ENCODE assay signal across 18 mouse cellular contexts in the genomic region with DNA sequence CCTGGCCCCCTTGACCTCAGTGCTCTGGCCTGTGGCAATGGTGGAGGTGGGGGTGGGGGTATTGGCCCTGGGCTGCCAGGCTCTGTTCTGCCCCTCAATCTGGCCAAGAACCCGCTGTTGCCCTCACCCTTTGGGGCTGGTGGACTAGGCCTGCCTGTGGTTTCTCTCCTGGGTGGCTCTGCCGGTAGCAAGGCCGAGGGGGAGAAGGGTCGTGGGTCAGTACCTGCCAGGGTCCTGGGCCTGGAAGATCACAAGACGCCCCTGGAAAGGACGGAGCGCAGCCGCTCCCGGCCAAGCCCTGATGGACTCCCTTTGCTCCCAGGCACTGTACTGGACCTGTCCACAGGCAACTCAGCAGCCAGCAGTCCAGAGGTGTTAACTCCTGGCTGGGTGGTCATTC. TPM values are rescaled to one million over a fixed set of nuclear protein-coding genes. Genes with fewer than 3 reads are reported as not detected.
DNase-seq lines count a peak whose midpoint lies in the region; ATAC-seq and TF ChIP-seq lines count a peak whose summit lies in the region.
"Had no signal": no experiment of that assay in that cellular context is flagged by ENCODE, and none has a peak within 500 bp of the region (broad histone marks: within the 10 kb centered on the region; RNA-seq: fewer than 3 reads in every experiment).

No protein-coding gene starts in this region.

- ATAC-seq in forebrain, embryonic 11.5 days (replicated peaks; ENCODE audit: low FRiP score), result no peak
- ATAC-seq in hindbrain, embryonic 13.5 days (ENCODE audit: low FRiP score), result 0 out of 2 replicates have a peak, but pooled peaks have one; percentile 28
- ATAC-seq in hindbrain, embryonic 14.5 days (ENCODE audit: low FRiP score), result no peak
- no peak for ATAC-seq in kidney, postnatal 0 days (replicated peaks; ENCODE audit: low FRiP score, low read depth)
- ATAC-seq in kidney, embryonic 14.5 days (ENCODE audit: low FRiP score, low TSS enrichment), result no peak
- ATAC-seq in intestine, postnatal 0 days, result no peak
- ATAC-seq: CD4-positive, CD25-positive, alpha-beta regulatory T cell, adult 4 months; forebrain, embryonic 15.5 days had no signal

- no peak overlapping the region for H3K9ac ChIP-seq in forebrain, embryonic 11.5 days (ENCODE audit: low read length)
- no peak overlapping the region for H3K9ac ChIP-seq in hindbrain, embryonic 13.5 days
- no peak overlapping the region for H3K9ac ChIP-seq in hindbrain, embryonic 14.5 days
- H3K9ac ChIP-seq in kidney, postnatal 0 days (ENCODE audit: low read depth, low read length), result no peak overlapping the region
- H3K9ac ChIP-seq in kidney, embryonic 14.5 days (ENCODE audit: low read depth, low read length), result no peak overlapping the region
- H3K9ac ChIP-seq in intestine, postnatal 0 days (ENCODE audit: low read depth, low read length), result no peak overlapping the region
- H3K9ac ChIP-seq: forebrain, embryonic 15.5 days had no signal

- H3K9me3 ChIP-seq in forebrain, embryonic 11.5 days (ENCODE audit: control insufficient read depth, low read length), result no peaks in the 10 kb centered on the region
- H3K9me3 ChIP-seq in forebrain, embryonic 10.5 days, result no peaks in the 10 kb centered on the region; the same call in 1 of the 2 replicates
- no peaks in the 10 kb centered on the region for H3K9me3 ChIP-seq in hindbrain, embryonic 13.5 days
- no peaks in the 10 kb centered on the region for H3K9me3 ChIP-seq in hindbrain, embryonic 14.5 days (ENCODE audit: control insufficient read depth, low read length)
- H3K9me3 ChIP-seq in kidney, postnatal 0 days (replicated peaks; ENCODE audit: low read length), result no peaks in the 10 kb centered on the region
- H3K9me3 ChIP-seq in kidney, embryonic 14.5 days (ENCODE audit: control insufficient read depth, low read length), result no peaks in the 10 kb centered on the region; the same call in 1 of the 2 replicates
- no peaks in the 10 kb centered on the region for H3K9me3 ChIP-seq in limb, embryonic 10.5 days (replicated peaks)
- no peaks in the 10 kb centered on the region for H3K9me3 ChIP-seq in intestine, postnatal 0 days (ENCODE audit: control insufficient read depth)
- H3K9me3 ChIP-seq: embryonic facial prominence, embryonic 10.5 days; forebrain, embryonic 15.5 days; G1E had no signal

- H3K4me3 ChIP-seq in forebrain, embryonic 11.5 days (ENCODE audit: low read depth, low read length), result no peak overlapping the region
- H3K4me3 ChIP-seq in forebrain, embryonic 10.5 days, result no peak overlapping the region
- H3K4me3 ChIP-seq in hindbrain, embryonic 13.5 days, result no peak overlapping the region
- H3K4me3 ChIP-seq in hindbrain, embryonic 14.5 days (replicated peaks; ENCODE audit: low read length), result no peak overlapping the region
- H3K4me3 ChIP-seq in kidney, postnatal 0 days (replicated peaks; ENCODE audit: low read depth, low read length), result no peak overlapping the region
- H3K4me3 ChIP-seq in kidney, embryonic 14.5 days (ENCODE audit: low read length), result no peak overlapping the region
- H3K4me3 ChIP-seq in limb, embryonic 10.5 days, result no peak overlapping the region
- H3K4me3 ChIP-seq in intestine, postnatal 0 days (ENCODE audit: low read depth, low read length), result no peak overlapping the region
- H3K4me3 ChIP-seq: embryonic facial prominence, embryonic 10.5 days; forebrain, embryonic 15.5 days had no signal

- 89% methylated on average over 9 of the region's 9 CpGs for WGBS in forebrain, embryonic 11.5 days
- WGBS in forebrain, embryonic 10.5 days, result 93% methylated on average over 9 of the region's 9 CpGs
- WGBS in hindbrain, embryonic 13.5 days, result 94% methylated on average over 9 of the region's 9 CpGs
- 97% methylated on average over 9 of the region's 9 CpGs for WGBS in hindbrain, embryonic 14.5 days
- 86% methylated on average over 9 of the region's 9 CpGs for WGBS in kidney, postnatal 0 days
- 87% methylated on average over 9 of the region's 9 CpGs for WGBS in kidney, embryonic 14.5 days
- 97% methylated on average over 9 of the region's 9 CpGs for WGBS in limb, embryonic 10.5 days
- WGBS in intestine, postnatal 0 days, result 92% methylated on average over 9 of the region's 9 CpGs

- TF ChIP-seq CTCF in kidney, postnatal 0 days (IDR thresholded peaks at IDR 0.05; ENCODE audit: low read depth), result no peak
- no peak for TF ChIP-seq CTCF in intestine, postnatal 0 days (IDR thresholded peaks at IDR 0.05; ENCODE audit: low read depth)

- H3K36me3 ChIP-seq in forebrain, embryonic 11.5 days (ENCODE audit: control insufficient read depth, insufficient read depth, low read length), result peaks cover 13% of the 10 kb centered on the region
- peaks cover 99% of the 10 kb centered on the region for H3K36me3 ChIP-seq in forebrain, embryonic 10.5 days (replicated peaks)
- H3K36me3 ChIP-seq in hindbrain, embryonic 13.5 days, result peaks cover 82% of the 10 kb centered on the region
- H3K36me3 ChIP-seq in hindbrain, embryonic 14.5 days (replicated peaks; ENCODE audit: control insufficient read depth, insufficient read depth), result peaks cover 88% of the 10 kb centered on the region
- H3K36me3 ChIP-seq in kidney, postnatal 0 days (ENCODE audit: insufficient read depth, low read length), result peaks cover 48% of the 10 kb centered on the region
- peaks cover 87% of the 10 kb centered on the region for H3K36me3 ChIP-seq in kidney, embryonic 14.5 days (ENCODE audit: control insufficient read depth, insufficient read depth, low read length)
- H3K36me3 ChIP-seq in limb, embryonic 10.5 days, result peaks cover 100% of the 10 kb centered on the region
- H3K36me3 ChIP-seq in intestine, postnatal 0 days (ENCODE audit: control insufficient read depth, insufficient read depth), result peaks cover 51% of the 10 kb centered on the region

- H3K27me3 ChIP-seq in forebrain, embryonic 11.5 days (ENCODE audit: control insufficient read depth, insufficient read depth, low read length), result no peaks in the 10 kb centered on the region
- H3K27me3 ChIP-seq in forebrain, embryonic 10.5 days (ENCODE audit: poor library complexity, severe bottlenecking), result no peaks in the 10 kb centered on the region
- H3K27me3 ChIP-seq in hindbrain, embryonic 13.5 days, result no peaks in the 10 kb centered on the region
- no peaks in the 10 kb centered on the region for H3K27me3 ChIP-seq in hindbrain, embryonic 14.5 days (ENCODE audit: control insufficient read depth, insufficient read depth, low read length)
- H3K27me3 ChIP-seq in kidney, postnatal 0 days (ENCODE audit: insufficient read depth, low read length), result no peaks in the 10 kb centered on the region
- H3K27me3 ChIP-seq in kidney, embryonic 14.5 days (ENCODE audit: control insufficient read depth, insufficient read depth, low read length), result no peaks in the 10 kb centered on the region
- H3K27me3 ChIP-seq in limb, embryonic 10.5 days (ENCODE audit: low read depth, poor library complexity, severe bottlenecking), result no peaks in the 10 kb centered on the region
- no peaks in the 10 kb centered on the region for H3K27me3 ChIP-seq in intestine, postnatal 0 days (replicated peaks; ENCODE audit: control insufficient read depth, insufficient read depth, low read length)
- H3K27me3 ChIP-seq: forebrain, embryonic 15.5 days had no signal

- no peaks in the 10 kb centered on the region for H3K4me1 ChIP-seq in forebrain, embryonic 11.5 days (replicated peaks; ENCODE audit: control insufficient read depth, insufficient read depth, low read length)
- no peaks in the 10 kb centered on the region for H3K4me1 ChIP-seq in forebrain, embryonic 10.5 days
- no peaks in the 10 kb centered on the region for H3K4me1 ChIP-seq in hindbrain, embryonic 13.5 days (replicated peaks)
- no peaks in the 10 kb centered on the region for H3K4me1 ChIP-seq in hindbrain, embryonic 14.5 days (replicated peaks; ENCODE audit: control insufficient read depth, insufficient read depth, low read length)
- H3K4me1 ChIP-seq in kidney, postnatal 0 days (replicated peaks; ENCODE audit: insufficient read depth, low read length), result 0 out of 2 replicates have a peak, but pooled peaks cover under 1% of the 10 kb centered on the region
- 0 out of 2 replicates have a peak, but pooled peaks cover 1% of the 10 kb centered on the region for H3K4me1 ChIP-seq in kidney, embryonic 14.5 days (ENCODE audit: control insufficient read depth, insufficient read depth, low read length)
- peaks cover under 1% of the 10 kb centered on the region; the same call in 1 of the 2 replicates for H3K4me1 ChIP-seq in limb, embryonic 10.5 days
- 0 out of 2 replicates have a peak, but pooled peaks cover 3% of the 10 kb centered on the region for H3K4me1 ChIP-seq in intestine, postnatal 0 days (replicated peaks; ENCODE audit: control insufficient read depth, insufficient read depth, low read length)
- H3K4me1 ChIP-seq: forebrain, embryonic 15.5 days had no signal

- peak; percentile 53 for DNase-seq in forebrain, embryonic 11.5 days (ENCODE audit: low spot score)
- no peak for DNase-seq in forebrain, embryonic 10.5 days (ENCODE audit: extremely low spot score, low spot score)
- no peak for DNase-seq in hindbrain, embryonic 14.5 days (ENCODE audit: low spot score)
- no peak for DNase-seq in kidney, postnatal 0 days (ENCODE audit: low spot score)
- DNase-seq in limb, embryonic 10.5 days (ENCODE audit: low spot score), result no peak
- DNase-seq: adrenal gland, adult 8-10 months; adrenal gland, postnatal 36 days; B cell, adult 2 months; cerebellum, adult 2 months; cerebellum, postnatal 10 days; heart, postnatal 14 days had no signal

- no peak overlapping the region for H3K27ac ChIP-seq in forebrain, embryonic 11.5 days (ENCODE audit: low read depth, low read length)
- no peak overlapping the region for H3K27ac ChIP-seq in forebrain, embryonic 10.5 days
- H3K27ac ChIP-seq in hindbrain, embryonic 13.5 days, result no peak overlapping the region
- H3K27ac ChIP-seq in hindbrain, embryonic 14.5 days, result no peak overlapping the region
- peak overlapping the region; percentile 44; the same call in 1 of the 2 replicates for H3K27ac ChIP-seq in kidney, postnatal 0 days
- no peak overlapping the region for H3K27ac ChIP-seq in kidney, embryonic 14.5 days (ENCODE audit: low read depth, low read length)
- peak overlapping the region; percentile 4; the same call in 1 of the 2 replicates for H3K27ac ChIP-seq in limb, embryonic 10.5 days
- H3K27ac ChIP-seq in intestine, postnatal 0 days (ENCODE audit: low read depth, low read length), result no peak overlapping the region
- H3K27ac ChIP-seq: embryonic facial prominence, embryonic 10.5 days; forebrain, embryonic 15.5 days had no signal

- no peak overlapping the region for H3K4me2 ChIP-seq in forebrain, embryonic 11.5 days (ENCODE audit: low read depth, low read length, severe bottlenecking)
- no peak overlapping the region for H3K4me2 ChIP-seq in hindbrain, embryonic 13.5 days
- no peak overlapping the region for H3K4me2 ChIP-seq in hindbrain, embryonic 14.5 days (replicated peaks)
- no peak overlapping the region for H3K4me2 ChIP-seq in kidney, postnatal 0 days (ENCODE audit: low read length)
- no peak overlapping the region for H3K4me2 ChIP-seq in kidney, embryonic 14.5 days (replicated peaks; ENCODE audit: low read depth, low read length)
- no peak overlapping the region for H3K4me2 ChIP-seq in intestine, postnatal 0 days (replicated peaks; ENCODE audit: low read depth)
- H3K4me2 ChIP-seq: forebrain, embryonic 15.5 days had no signal

RNA-seq across cellular contexts. Expression of a gene that starts 11.1 kb away (rescaled TPM):
- polyA plus RNA-seq in forebrain, embryonic 11.5 days (2014; fragmentation: Nextera tagmentation; extraction: Ambion mirVana), result 87.4 and 91.4 TPM in 2 replicates
- 93.5 and 94.7 TPM in 2 replicates for polyA plus RNA-seq in forebrain, embryonic 10.5 days (2016; fragmentation: Nextera tagmentation; extraction: Ambion mirVana)
- 169 and 188 TPM in 2 replicates for polyA plus RNA-seq in hindbrain, embryonic 13.5 days (2015; fragmentation: Nextera tagmentation; extraction: Ambion mirVana)
- polyA plus RNA-seq in hindbrain, embryonic 14.5 days (2014; fragmentation: Nextera tagmentation; extraction: Ambion mirVana), result 174 and 193 TPM in 2 replicates
- polyA plus RNA-seq in kidney, postnatal 0 days (2015; fragmentation: Nextera tagmentation; extraction: Ambion mirVana), result 105 and 106 TPM in 2 replicates
- polyA plus RNA-seq in kidney, embryonic 14.5 days (2014; fragmentation: Nextera tagmentation; extraction: Ambion mirVana), result 102 and 116 TPM in 2 replicates
- 108 and 113 TPM in 2 replicates for polyA plus RNA-seq in limb, embryonic 10.5 days (2016; fragmentation: Nextera tagmentation; extraction: Ambion mirVana)
- polyA plus RNA-seq in intestine, postnatal 0 days (2015; fragmentation: Nextera tagmentation; extraction: Ambion mirVana), result 63.3 and 72.1 TPM in 2 replicates

RNA-seq across cellular contexts. Expression of a gene that starts 19.2 kb away (rescaled TPM):
- polyA plus RNA-seq in forebrain, embryonic 11.5 days (2014; fragmentation: Nextera tagmentation; extraction: Ambion mirVana), result 31.3 and 34.5 TPM in 2 replicates
- polyA plus RNA-seq in forebrain, embryonic 10.5 days (2016; fragmentation: Nextera tagmentation; extraction: Ambion mirVana), result 22.5 and 23.2 TPM in 2 replicates
- 21.8 and 22.5 TPM in 2 replicates for polyA plus RNA-seq in hindbrain, embryonic 13.5 days (2015; fragmentation: Nextera tagmentation; extraction: Ambion mirVana)
- polyA plus RNA-seq in hindbrain, embryonic 14.5 days (2014; fragmentation: Nextera tagmentation; extraction: Ambion mirVana), result 18.1 and 19.0 TPM in 2 replicates
- polyA plus RNA-seq in kidney, postnatal 0 days (2015; fragmentation: Nextera tagmentation; extraction: Ambion mirVana), result 74.6 and 78.8 TPM in 2 replicates
- polyA plus RNA-seq in kidney, embryonic 14.5 days (2014; fragmentation: Nextera tagmentation; extraction: Ambion mirVana), result 42.4 and 47.3 TPM in 2 replicates
- 27.0 and 30.7 TPM in 2 replicates for polyA plus RNA-seq in limb, embryonic 10.5 days (2016; fragmentation: Nextera tagmentation; extraction: Ambion mirVana)
- polyA plus RNA-seq in intestine, postnatal 0 days (2015; fragmentation: Nextera tagmentation; extraction: Ambion mirVana), result 9.2 and 10.5 TPM in 2 replicates

RNA-seq across cellular contexts. Expression of a gene that starts 26.0 kb away (rescaled TPM):
- polyA plus RNA-seq in forebrain, embryonic 11.5 days (2014; fragmentation: Nextera tagmentation; extraction: Ambion mirVana), result 7.6 and 7.7 TPM in 2 replicates
- 9.2 and 9.3 TPM in 2 replicates for polyA plus RNA-seq in forebrain, embryonic 10.5 days (2016; fragmentation: Nextera tagmentation; extraction: Ambion mirVana)
- 6.3 and 7.3 TPM in 2 replicates for polyA plus RNA-seq in hindbrain, embryonic 13.5 days (2015; fragmentation: Nextera tagmentation; extraction: Ambion mirVana)
- polyA plus RNA-seq in hindbrain, embryonic 14.5 days (2014; fragmentation: Nextera tagmentation; extraction: Ambion mirVana), result 6.4 and 6.6 TPM in 2 replicates
- polyA plus RNA-seq in kidney, postnatal 0 days (2015; fragmentation: Nextera tagmentation; extraction: Ambion mirVana), result 20.4 and 21.1 TPM in 2 replicates
- polyA plus RNA-seq in kidney, embryonic 14.5 days (2014; fragmentation: Nextera tagmentation; extraction: Ambion mirVana), result 14.4 and 16.1 TPM in 2 replicates
- polyA plus RNA-seq in limb, embryonic 10.5 days (2016; fragmentation: Nextera tagmentation; extraction: Ambion mirVana), result 22.5 and 28.3 TPM in 2 replicates
- 5.0 and 5.3 TPM in 2 replicates for polyA plus RNA-seq in intestine, postnatal 0 days (2015; fragmentation: Nextera tagmentation; extraction: Ambion mirVana)

RNA-seq across cellular contexts. Expression of a gene that starts 26.1 kb away (rescaled TPM):
- polyA plus RNA-seq in forebrain, embryonic 11.5 days (2014; fragmentation: Nextera tagmentation; extraction: Ambion mirVana), result 57.7 and 60.7 TPM in 2 replicates
- 63.7 and 66.3 TPM in 2 replicates for polyA plus RNA-seq in forebrain, embryonic 10.5 days (2016; fragmentation: Nextera tagmentation; extraction: Ambion mirVana)
- 52.7 and 54.8 TPM in 2 replicates for polyA plus RNA-seq in hindbrain, embryonic 13.5 days (2015; fragmentation: Nextera tagmentation; extraction: Ambion mirVana)
- polyA plus RNA-seq in hindbrain, embryonic 14.5 days (2014; fragmentation: Nextera tagmentation; extraction: Ambion mirVana), result 54.6 and 64.8 TPM in 2 replicates
- polyA plus RNA-seq in kidney, postnatal 0 days (2015; fragmentation: Nextera tagmentation; extraction: Ambion mirVana), result 87.8 and 89.3 TPM in 2 replicates
- polyA plus RNA-seq in kidney, embryonic 14.5 days (2014; fragmentation: Nextera tagmentation; extraction: Ambion mirVana), result 46.3 and 68.8 TPM in 2 replicates
- polyA plus RNA-seq in limb, embryonic 10.5 days (2016; fragmentation: Nextera tagmentation; extraction: Ambion mirVana), result 64.1 and 70.2 TPM in 2 replicates
- polyA plus RNA-seq in intestine, postnatal 0 days (2015; fragmentation: Nextera tagmentation; extraction: Ambion mirVana), result 37.9 and 38.6 TPM in 2 replicates

RNA-seq across cellular contexts. Expression of a gene that starts 54.1 kb away (rescaled TPM):
- polyA plus RNA-seq in forebrain, embryonic 11.5 days (2014; fragmentation: Nextera tagmentation; extraction: Ambion mirVana), result 27.7 and 28.6 TPM in 2 replicates
- polyA plus RNA-seq in forebrain, embryonic 10.5 days (2016; fragmentation: Nextera tagmentation; extraction: Ambion mirVana), result 32.0 and 37.5 TPM in 2 replicates
- 9.6 and 10.0 TPM in 2 replicates for polyA plus RNA-seq in hindbrain, embryonic 13.5 days (2015; fragmentation: Nextera tagmentation; extraction: Ambion mirVana)
- 8.2 and 8.8 TPM in 2 replicates for polyA plus RNA-seq in hindbrain, embryonic 14.5 days (2014; fragmentation: Nextera tagmentation; extraction: Ambion mirVana)
- polyA plus RNA-seq in kidney, postnatal 0 days (2015; fragmentation: Nextera tagmentation; extraction: Ambion mirVana), result 17.2 and 19.6 TPM in 2 replicates
- polyA plus RNA-seq in kidney, embryonic 14.5 days (2014; fragmentation: Nextera tagmentation; extraction: Ambion mirVana), result 24.5 and 25.7 TPM in 2 replicates
- 41.4 and 48.5 TPM in 2 replicates for polyA plus RNA-seq in limb, embryonic 10.5 days (2016; fragmentation: Nextera tagmentation; extraction: Ambion mirVana)
- 9.3 and 10.8 TPM in 2 replicates for polyA plus RNA-seq in intestine, postnatal 0 days (2015; fragmentation: Nextera tagmentation; extraction: Ambion mirVana)

Comparison
In these comparisons a context has a peak if more than half of its experiments do, and no peak if none do; other contexts are left out.
1. H3K27ac ChIP-seq: peak in kidney, postnatal 0 days (single experiment) and limb, embryonic 10.5 days (single experiment); none in forebrain, embryonic 11.5 days (single experiment), forebrain, embryonic 10.5 days (single experiment), hindbrain, embryonic 13.5 days (single experiment), hindbrain, embryonic 14.5 days (single experiment), kidney, embryonic 14.5 days (single experiment) and intestine, postnatal 0 days (single experiment).